Mouse (Mus musculus): ENCODE data around the gene Sema4c. TPM values are rescaled to one million over a fixed set of nuclear protein-coding genes. Genes with fewer than 3 reads are reported as not detected.
A peak's percentile ranks its signal among the peaks of the same experiment; 100 is the strongest.

Sema4c gene
- polyA plus RNA-seq, 1 experiment from 2014 or later: 2.0 TPM

GRCm38 (mm10) chr1:36519626-36520025, 38.5 kb downstream of the Sema4c start:
- 69% methylated on average over 11 of the region's 11 CpGs for WGBS (ENCODE audit: insufficient replicate concordance)

GRCm38 (mm10) chr1:36518259-36518658, 39.9 kb downstream of the Sema4c start:
- H3K36me3 ChIP-seq (replicated peaks): peaks cover 59% of the 10 kb centered on the region
- no peak overlapping the region for H3K4me3 ChIP-seq (replicated peaks)
- no peak for ATAC-seq (ENCODE audit: insufficient read depth)
- no peak overlapping the region for H3K27ac ChIP-seq (replicated peaks)
- H3K9ac ChIP-seq: no peak overlapping the region
- 65% methylated on average over 3 of the region's 3 CpGs for WGBS (ENCODE audit: insufficient replicate concordance)
- H3K4me2 ChIP-seq: no peak overlapping the region
- H3K9me3 ChIP-seq (replicated peaks): no peaks in the 10 kb centered on the region
- H3K27me3 ChIP-seq: no peaks in the 10 kb centered on the region
- H3K4me1 ChIP-seq (replicated peaks): peaks cover 17% of the 10 kb centered on the region

More at GRCm38 (mm10) chr1:36519626-36520025, 38.5 kb downstream of the Sema4c start:
- ATAC-seq (ENCODE audit: insufficient read depth): no peak
- H3K27ac ChIP-seq (replicated peaks): no peak overlapping the region
- peaks cover 4% of the 10 kb centered on the region for H3K4me1 ChIP-seq (replicated peaks)
- no peak overlapping the region for H3K4me3 ChIP-seq (replicated peaks)
- H3K27me3 ChIP-seq: no peaks in the 10 kb centered on the region
- H3K4me2 ChIP-seq: no peak overlapping the region
- no peaks in the 10 kb centered on the region for H3K9me3 ChIP-seq (replicated peaks)
- peaks cover 68% of the 10 kb centered on the region for H3K36me3 ChIP-seq (replicated peaks)
- no peak overlapping the region for H3K9ac ChIP-seq

- Histone ChIP-seq H3K27ac (replicated peaks) (no peak overlapping the region), H3K4me2 (peak overlapping the region; percentile 96), H3K9me3 (replicated peaks) (no peaks in the 10 kb centered on the region), H3K4me1 (replicated peaks) (peaks cover 30% of the 10 kb centered on the region), H3K9ac (no peak overlapping the region), H3K4me3 (replicated peaks) (peak overlapping the region; percentile 96), H3K27me3 (no peaks in the 10 kb centered on the region), H3K36me3 (replicated peaks) (peaks cover 18% of the 10 kb centered on the region)
- no peak for ATAC-seq (ENCODE audit: insufficient read depth)
- WGBS (ENCODE audit: insufficient replicate concordance): 67% methylated on average over 2 of the region's 2 CpGs
Measured at GRCm38 (mm10) chr1:36513718-36514117, 44.4 kb downstream of the Sema4c start.

GRCm38 (mm10) chr1:36513310-36513709, 44.8 kb downstream of the Sema4c start:
- Histone ChIP-seq H3K4me1 (replicated peaks) (peaks cover 30% of the 10 kb centered on the region), H3K27me3 (no peaks in the 10 kb centered on the region), H3K9me3 (replicated peaks) (no peaks in the 10 kb centered on the region), H3K27ac (replicated peaks) (no peak overlapping the region), H3K4me3 (replicated peaks) (peak overlapping the region; percentile 96), H3K9ac (peak overlapping the region; percentile 85; the same call in 1 of the 2 replicates), H3K4me2 (peak overlapping the region; percentile 96), H3K36me3 (replicated peaks) (peaks cover 14% of the 10 kb centered on the region; the same call in 1 of the 2 replicates)
- no peak for ATAC-seq (ENCODE audit: insufficient read depth)
- WGBS (ENCODE audit: insufficient replicate concordance): 22% methylated on average over 1 of the region's 1 CpGs

- 5% methylated on average over 16 of the region's 16 CpGs for WGBS (ENCODE audit: insufficient replicate concordance)
- ATAC-seq (ENCODE audit: insufficient read depth): no peak
- Histone ChIP-seq H3K4me1 (replicated peaks) (peaks cover 30% of the 10 kb centered on the region), H3K4me2 (peak overlapping the region; percentile 96), H3K27ac (replicated peaks) (no peak overlapping the region), H3K9ac (peak overlapping the region; percentile 85), H3K27me3 (no peaks in the 10 kb centered on the region), H3K4me3 (replicated peaks) (peak overlapping the region; percentile 96), H3K9me3 (replicated peaks) (no peaks in the 10 kb centered on the region), H3K36me3 (replicated peaks) (peaks cover 14% of the 10 kb centered on the region; the same call in 1 of the 2 replicates)
Measured at GRCm38 (mm10) chr1:36512966-36513280, 45.2 kb downstream of the Sema4c start.

- peak overlapping the region; percentile 85 for H3K9ac ChIP-seq
- H3K4me3 ChIP-seq (replicated peaks): peak overlapping the region; percentile 96
- WGBS (ENCODE audit: insufficient replicate concordance): under 1% methylated on average over 111 of the region's 126 CpGs
- peak overlapping the region; percentile 96 for H3K27ac ChIP-seq (replicated peaks)
- H3K4me1 ChIP-seq (replicated peaks): peaks cover 30% of the 10 kb centered on the region
- H3K36me3 ChIP-seq (replicated peaks): peaks cover 10% of the 10 kb centered on the region; the same call in 1 of the 2 replicates
- ATAC-seq (ENCODE audit: insufficient read depth): peak; percentile 50
- no peaks in the 10 kb centered on the region for H3K27me3 ChIP-seq
- no peaks in the 10 kb centered on the region for H3K9me3 ChIP-seq (replicated peaks)
- peak overlapping the region; percentile 96 for H3K4me2 ChIP-seq
Measured at GRCm38 (mm10) chr1:36512089-36512965, 45.8 kb downstream of the Sema4c start.

GRCm38 (mm10) chr1:36511289-36512021, 46.7 kb downstream of the Sema4c start, which contains the start of gene Cnnm3:
Gene Cnnm3, plus strand, starts transcription at chr1:36511867.
- H3K4me2 ChIP-seq: peak within 1 kb of the TSS; percentile 96
- peaks cover 4% of the 10 kb centered on the region; the same call in 1 of the 2 replicates for H3K36me3 ChIP-seq (replicated peaks)
- no peaks in the 10 kb centered on the region for H3K27me3 ChIP-seq
- H3K27ac ChIP-seq (replicated peaks): peak within 1 kb of the TSS; percentile 96
- no peaks in the 10 kb centered on the region for H3K9me3 ChIP-seq (replicated peaks)
- peaks cover 30% of the 10 kb centered on the region for H3K4me1 ChIP-seq (replicated peaks)
- H3K9ac ChIP-seq: peak within 1 kb of the TSS; percentile 85
- peak within 1 kb of the TSS; percentile 96 for H3K4me3 ChIP-seq (replicated peaks)
- peak; percentile 97 for ATAC-seq (ENCODE audit: insufficient read depth)
- WGBS (ENCODE audit: insufficient replicate concordance): 1% methylated on average over 51 of the region's 51 CpGs

GRCm38 (mm10) chr1:36508238-36508637, 49.9 kb downstream of the Sema4c start:
- H3K27me3 ChIP-seq: no peaks in the 10 kb centered on the region
- H3K27ac ChIP-seq (replicated peaks): no peak overlapping the region
- no peak overlapping the region for H3K4me3 ChIP-seq (replicated peaks)
- WGBS (ENCODE audit: insufficient replicate concordance): 50% methylated on average over 5 of the region's 5 CpGs
- H3K9ac ChIP-seq: no peak overlapping the region
- H3K4me2 ChIP-seq: no peak overlapping the region
- H3K36me3 ChIP-seq (replicated peaks): no peaks in the 10 kb centered on the region; the same call in 1 of the 2 replicates
- ATAC-seq (ENCODE audit: insufficient read depth): no peak
- no peaks in the 10 kb centered on the region for H3K9me3 ChIP-seq (replicated peaks)
- H3K4me1 ChIP-seq (replicated peaks): peaks cover 13% of the 10 kb centered on the region

GRCm38 (mm10) chr1:36501261-36501660, 56.9 kb downstream of the Sema4c start:
- Histone ChIP-seq H3K4me3 (replicated peaks) (no peak overlapping the region), H3K9ac (no peak overlapping the region), H3K27me3 (no peaks in the 10 kb centered on the region), H3K4me2 (no peak overlapping the region), H3K27ac (replicated peaks) (no peak overlapping the region), H3K9me3 (replicated peaks) (no peaks in the 10 kb centered on the region), H3K36me3 (replicated peaks) (no peaks in the 10 kb centered on the region; the same call in 1 of the 2 replicates), H3K4me1 (replicated peaks) (no peaks in the 10 kb centered on the region)
- 2% methylated on average over 3 of the region's 3 CpGs for WGBS (ENCODE audit: insufficient replicate concordance)
- ATAC-seq (ENCODE audit: insufficient read depth): no peak
